Mouse (Mus musculus) CH12.LX (cell line): ENCODE measurements around the gene 4930503B20Rik. TPM values are rescaled to one million over a fixed set of nuclear protein-coding genes. Genes with fewer than 3 reads are reported as not detected.

Source experiments
- DNase-seq: peaks from one replicate; pipeline ENCODE4 v3.0.0-alpha.2; 2013; ENCODE audit errors: extremely low read depth
- H3K27ac ChIP-seq: 2 replicates; pipeline ENCODE4 v1.5.1; 2012; ENCODE audit warnings: low read depth, mild to moderate bottlenecking, control low read depth, moderate library complexity; ENCODE audit not compliant: insufficient read depth
- H3K27me3 ChIP-seq: replicated peaks from 2 replicates; pipeline ENCODE3; 2012; ENCODE audit warnings: inconsistent platforms
- H3K36me3 ChIP-seq, 2 experiments: replicated peaks in 1 of 2; 2 replicates each; pipeline versions ENCODE3 to v1.6.1; 2012; ENCODE audit warnings: inconsistent platforms in 1 of 2, low read length in 1 of 2, mild to moderate bottlenecking in 1 of 2, mixed read lengths in 1 of 2, moderate library complexity in 1 of 2; ENCODE audit not compliant: control insufficient read depth in 1 of 2, insufficient read depth in 1 of 2
- H3K4me1 ChIP-seq, 2 experiments: 2 replicates each; pipeline ENCODE4 v1.6.1; 2012; ENCODE audit warnings: inconsistent platforms in 1 of 2, moderate library complexity in 1 of 2; ENCODE audit not compliant: insufficient read depth in 2 of 2, control insufficient read depth in 1 of 2
- H3K4me2 ChIP-seq: 2 replicates; pipeline ENCODE4 v1.6.1; 2012; ENCODE audit warnings: low read depth, mild to moderate bottlenecking, control low read depth; ENCODE audit not compliant: poor library complexity, insufficient read depth, severe bottlenecking
- H3K4me3 ChIP-seq, 3 experiments: fragments of 150-350 bp in 1 of 3; sonication (generic) in 1 of 3; replicated peaks in 1 of 3; 2 replicates each; pipeline versions ENCODE3 to v1.5.1; 2011 to 2012; ENCODE audit warnings: low read depth in 2 of 3, low read length in 2 of 3, mild to moderate bottlenecking in 2 of 3, moderate library complexity in 2 of 3, control low read depth in 1 of 3, improper control_type of control experiment in 1 of 3, inconsistent platforms in 1 of 3, mixed read lengths in 1 of 3; ENCODE audit not compliant: poor library complexity in 1 of 3
- H3K79me2 ChIP-seq: replicated peaks from 2 replicates; pipeline ENCODE4 v1.6.1; 2012; ENCODE audit warnings: mild to moderate bottlenecking, moderate library complexity; ENCODE audit not compliant: control insufficient read depth, poor library complexity, insufficient read depth, severe bottlenecking; ENCODE audit errors: extremely low read depth
- H3K9ac ChIP-seq: 2 replicates; pipeline ENCODE4 v1.6.1; 2012; ENCODE audit warnings: low read depth, mild to moderate bottlenecking, control low read depth, moderate library complexity; ENCODE audit not compliant: insufficient read depth
- H3K9me3 ChIP-seq: replicated peaks from 2 replicates; pipeline ENCODE3; 2012; ENCODE audit warnings: low read length, inconsistent platforms, mixed read lengths
- EP300 ChIP-seq: IDR thresholded peaks from 2 replicates; pipeline ENCODE4 v1.6.1; 2011; ENCODE audit warnings: low read length, improper control_type of control experiment
- GABPA ChIP-seq: IDR thresholded peaks from 2 replicates; pipeline ENCODE4 v1.6.1; 2012; ENCODE audit warnings: low read depth, low read length, improper control_type of control experiment, inconsistent platforms; ENCODE audit not compliant: insufficient replicate concordance
- IRF4 ChIP-seq: IDR thresholded peaks from 2 replicates; pipeline ENCODE4 v1.6.1; 2014; ENCODE audit warnings: low read depth, mild to moderate bottlenecking, inconsistent platforms, low read length, improper control_type of control experiment
- JUN ChIP-seq: IDR thresholded peaks from 2 replicates; pipeline ENCODE4 v1.6.1; 2011; ENCODE audit warnings: low read depth, mild to moderate bottlenecking, low read length, improper control_type of control experiment, moderate library complexity; ENCODE audit not compliant: insufficient read depth
- JUND ChIP-seq: conservative IDR thresholded peaks from 2 replicates; pipeline ENCODE4 v1.6.1; 2011; ENCODE audit warnings: low read depth, low read length, improper control_type of control experiment
- MAFK ChIP-seq: IDR thresholded peaks from 2 replicates; pipeline ENCODE4 v1.6.1; 2011; ENCODE audit warnings: low read length, improper control_type of control experiment; ENCODE audit not compliant: insufficient replicate concordance
- MAX ChIP-seq: IDR thresholded peaks from 2 replicates; pipeline ENCODE4 v1.6.1; 2011; ENCODE audit warnings: low read length, improper control_type of control experiment
- MAZ ChIP-seq: IDR thresholded peaks from 2 replicates; pipeline ENCODE4 v1.6.1; 2012; ENCODE audit warnings: low read depth, mild to moderate bottlenecking, inconsistent platforms, low read length, improper control_type of control experiment, moderate library complexity
- MEF2A ChIP-seq: IDR thresholded peaks from 2 replicates; pipeline ENCODE4 v1.6.1; 2014; ENCODE audit warnings: low read depth, mild to moderate bottlenecking, inconsistent platforms, low read length, improper control_type of control experiment, borderline replicate concordance
- NELFE ChIP-seq: IDR thresholded peaks from 2 replicates; pipeline ENCODE4 v1.6.1; 2011; ENCODE audit warnings: low read depth, low read length, improper control_type of control experiment
- NRF1 ChIP-seq: IDR thresholded peaks from 2 replicates; pipeline ENCODE4 v1.6.1; 2014; ENCODE audit warnings: low read depth, mild to moderate bottlenecking, inconsistent platforms, low read length, improper control_type of control experiment, moderate library complexity
- PAX5 ChIP-seq: IDR thresholded peaks from 2 replicates; pipeline ENCODE4 v1.6.1; 2012; ENCODE audit warnings: low read length, inconsistent platforms, mixed read lengths
- RAD21 ChIP-seq: IDR thresholded peaks from 2 replicates; pipeline ENCODE4 v1.6.1; 2011; ENCODE audit warnings: low read depth, mild to moderate bottlenecking, low read length, improper control_type of control experiment, moderate library complexity
- RCOR1 ChIP-seq: conservative IDR thresholded peaks from 2 replicates; pipeline ENCODE4 v1.6.1; 2012; ENCODE audit warnings: low read depth, mild to moderate bottlenecking, inconsistent platforms, low read length, improper control_type of control experiment
- SIN3A ChIP-seq: IDR thresholded peaks from 2 replicates; pipeline ENCODE4 v1.6.1; 2012; ENCODE audit warnings: low read length, improper control_type of control experiment, inconsistent platforms
- TBP ChIP-seq: conservative IDR thresholded peaks from 2 replicates; pipeline ENCODE4 v1.6.1; 2011; ENCODE audit warnings: low read depth, low read length, improper control_type of control experiment
- UBTF ChIP-seq: IDR thresholded peaks from 2 replicates; pipeline ENCODE4 v1.6.1; 2012; ENCODE audit warnings: low read depth, mild to moderate bottlenecking, inconsistent platforms, low read length, improper control_type of control experiment, moderate library complexity
- USF1 ChIP-seq: IDR thresholded peaks from 2 replicates; pipeline ENCODE4 v1.6.1; 2014; ENCODE audit warnings: low read depth, mild to moderate bottlenecking, inconsistent platforms, low read length, improper control_type of control experiment
- USF2 ChIP-seq: conservative IDR thresholded peaks from 2 replicates; pipeline ENCODE4 v1.6.1; 2011; ENCODE audit warnings: low read depth, low read length, improper control_type of control experiment
- ZKSCAN1 ChIP-seq: IDR thresholded peaks from 2 replicates; pipeline ENCODE4 v1.6.1; 2012; ENCODE audit warnings: low read depth, inconsistent platforms, low read length, improper control_type of control experiment, borderline replicate concordance
- dilution Hi-C: fragments of 300-500 bp; cut with MboI; formaldehyde crosslinking; loops from 2 replicates; pipeline ENCODE4 v1.14.3; 2020; ENCODE audit warnings: low sequenced_read_pairs; ENCODE audit not compliant: extremely low pct_unique_long_range_greater_than_20kb, extremely low pct_ligation_motif_present
- in situ Hi-C: fragments of 300-500 bp; cut with MboI; formaldehyde crosslinking; loops from 3 replicates; pipeline ENCODE4 v1.14.3; 2019; ENCODE audit warnings: low sequenced_read_pairs, low pct_ligation_motif_present, low pct_unique_long_range_greater_than_20kb, mixed read lengths
- polyA plus RNA-seq: library from polyadenylated mRNA; unstranded; fragments of >175 nt; gene quantifications from 2 replicates; pipeline ENCODE4 v1.2.1, GENCODE M21; 2012; ENCODE audit warnings: low read depth; ENCODE audit not compliant: insufficient read length
- total RNA-seq, 2 experiments: library from RNA; depleted of rRNA; stranded (reverse); fragments of 300-350 nt in 1 of 2; fragments of >200 nt in 1 of 2; gene quantifications; 2 replicates each; pipeline ENCODE4 v1.2.3; 2012 to 2014

The 4930503B20Rik gene
- total and polyA plus RNA-seq, 3 experiments = not detected

- Histone ChIP-seq H3K27ac (no peak overlapping the region), H3K27me3 (no peaks in the 10 kb centered on the region), H3K4me3 (no peak overlapping the region), H3K36me3 (no peaks in the 10 kb centered on the region), H3K9me3 (no peaks in the 10 kb centered on the region), H3K4me1 (peaks cover 0 to 6% of the 10 kb centered on the region in 2 experiments; a peak in 1 of 4 replicates), H3K9ac (no peak overlapping the region), H3K79me2 (no peaks in the 10 kb centered on the region), H3K4me2 (no peak overlapping the region)
- dilution Hi-C loops = no loop called here
- in situ Hi-C loops = no loop called here
- TF ChIP-seq NRF1 = no peak
- no peak for TF ChIP-seq ZKSCAN1
- no peak for TF ChIP-seq RAD21
- TF ChIP-seq EP300 = no peak
- no peak for TF ChIP-seq TBP
- no peak for TF ChIP-seq UBTF
- no peak for TF ChIP-seq PAX5
- TF ChIP-seq GABPA = no peak
- TF ChIP-seq RCOR1 = no peak
- TF ChIP-seq JUN = no peak
- TF ChIP-seq MAX = no peak
- TF ChIP-seq NELFE = no peak
- no peak for TF ChIP-seq JUND
- no peak for TF ChIP-seq MAFK
- TF ChIP-seq IRF4 = no peak
- no peak for TF ChIP-seq USF1
- TF ChIP-seq MEF2A = no peak
- TF ChIP-seq MAZ = no peak
- no peak for DNase-seq
Measured at GRCm38 (mm10) chr3:146687121-146687725, 36.1 kb upstream of the 4930503B20Rik start.

DNA sequence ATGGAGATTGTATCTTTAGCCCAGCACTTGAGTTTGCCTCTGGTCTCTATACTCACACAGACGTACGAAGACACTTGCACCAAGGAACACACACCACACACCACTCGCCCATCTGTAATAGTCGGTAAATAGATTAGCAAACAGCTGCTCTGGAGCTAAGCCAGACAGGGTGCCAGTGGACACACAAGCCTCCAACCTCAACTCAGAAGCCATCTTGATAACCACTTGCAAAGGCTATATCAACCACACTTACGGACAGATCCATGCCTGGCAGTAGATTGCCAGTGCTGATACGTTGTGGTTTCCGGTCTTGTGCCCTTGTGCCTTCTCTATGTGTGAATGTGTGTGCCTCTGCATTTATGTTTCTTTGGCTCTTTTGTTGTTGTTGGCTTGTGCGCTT is 35.3 kb upstream of the 4930503B20Rik start:
- H3K9me3 ChIP-seq = no peaks in the 10 kb centered on the region
- H3K9ac ChIP-seq = no peak overlapping the region
- H3K4me3 ChIP-seq = no peak overlapping the region
- peaks cover 2 to 6% of the 10 kb centered on the region in 2 experiments; a peak in 2 of 4 replicates for H3K4me1 ChIP-seq
- H3K27ac ChIP-seq = no peak overlapping the region
- no peaks in the 10 kb centered on the region for H3K27me3 ChIP-seq
- TF ChIP-seq PAX5 = no peak
- no peak for TF ChIP-seq MAX
- TF ChIP-seq TBP = no peak
- TF ChIP-seq USF2 = no peak
- TF ChIP-seq MAZ = no peak
- no peak for TF ChIP-seq SIN3A
- TF ChIP-seq JUN = no peak
- no peaks in the 10 kb centered on the region for H3K79me2 ChIP-seq
- no peak for DNase-seq
- no peak overlapping the region for H3K4me2 ChIP-seq
- dilution Hi-C loops = no loop called here
- H3K36me3 ChIP-seq = no peaks in the 10 kb centered on the region
- in situ Hi-C loops = no loop called here
